Mouse (Mus musculus) frontal cortex, postnatal 36 days (tissue): ENCODE data around the gene Ssh3.

ENCODE experiments used
- DNase-seq, 2 experiments: peaks; one replicate each; pipeline ENCODE4 v3.0.0; 2022; ENCODE audit warnings: low spot score in 2 of 2

The Ssh3 gene

GRCm38 (mm10) chr19:4216041-4216685, 52.8 kb downstream of the Ssh3 start:
- DNase-seq, result no peak

- no peak for DNase-seq
These were observed 53.5 kb downstream of the Ssh3 start for GRCm38 (mm10) chr19:4215451-4215840.

- no peak for DNase-seq
These were observed 54.1 kb downstream of the Ssh3 start for GRCm38 (mm10) chr19:4214771-4215450.

GRCm38 (mm10) chr19:4214071-4214770, 54.8 kb downstream of the Ssh3 start, which contains the start of the genes Clcf1 and AC109138.7:
Clcf1 (plus strand) TSS chr19:4214238.
AC109138.7 (plus strand) TSS chr19:4214357.
- no peak for DNase-seq

GRCm38 (mm10) chr19:4213524-4213974, 55.4 kb downstream of the Ssh3 start:
- DNase-seq, result no peak

- no peak for DNase-seq
These were observed 56.9 kb downstream of the Ssh3 start for GRCm38 (mm10) chr19:4211891-4212588.
